In the genomic region with DNA sequence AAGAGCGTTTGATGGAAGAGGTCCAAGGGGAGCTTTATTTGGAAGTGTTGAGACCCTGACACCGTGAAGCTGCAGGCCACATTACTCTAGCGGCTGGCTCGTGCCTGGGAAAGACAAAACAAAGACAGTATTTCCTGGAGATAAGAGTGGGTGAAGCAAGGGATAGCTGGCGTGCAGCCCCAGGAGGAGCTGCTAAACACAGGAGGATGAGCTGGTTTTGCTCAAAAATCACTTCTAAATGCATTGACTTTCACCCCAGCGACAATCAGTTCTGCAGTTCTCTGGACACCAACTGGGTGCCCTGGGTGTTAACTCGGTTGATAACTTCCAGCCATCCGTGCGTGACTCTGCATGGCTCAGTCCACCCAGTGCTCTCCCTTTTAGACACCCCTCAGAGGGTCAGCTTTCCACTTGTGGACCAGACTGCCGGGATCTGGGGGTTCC, we compare ENCODE assay signal across 10 mouse cellular contexts.
DNase-seq lines count a peak whose midpoint lies in the region; TF ChIP-seq lines count a peak whose summit lies in the region.
"Had no signal": no experiment of that assay in that cellular context is flagged by ENCODE, and none has a peak within 500 bp of the region (broad histone marks: within the 10 kb centered on the region; RNA-seq: fewer than 3 reads in every experiment).

No protein-coding gene starts in this region.

- DNase-seq in cerebellum, postnatal 10 days: peak; percentile 32 to 38
- no peak for DNase-seq in cerebellum, adult 11 months
- peak; percentile 6 to 26 for DNase-seq in lung, adult 18-20 months
- DNase-seq in lung, adult 2 months: no peak
- peak; percentile 67 to 68 for DNase-seq in heart, postnatal 10 days
- peak; percentile 41 for DNase-seq in lung, postnatal 36 days
- DNase-seq in neural tube, embryonic 10.5 days (ENCODE audit: extremely low spot score, low spot score): no peak
- DNase-seq in spleen, postnatal 36 days (ENCODE audit: low spot score in 2 of 2): no peak

- TF ChIP-seq CTCF in lung, adult 2 months (IDR thresholded peaks at IDR 0.05; ENCODE audit: insufficient read depth, low read length): no peak

- intact Hi-C loops in heart, postnatal 10 days (cut with DNase I): no loop called here

- H3K4me3 ChIP-seq in lung, adult 2 months (replicated peaks; ENCODE audit: extremely low read depth, low read depth, low read length): no peak overlapping the region
- H3K4me3 ChIP-seq: liver, embryonic 15.5 days; neural tube, embryonic 13.5 days had no signal

- no peak for TF ChIP-seq POLR2A in lung, adult 2 months (IDR thresholded peaks at IDR 0.05; ENCODE audit: borderline replicate concordance, extremely low read depth, low read depth, low read length)

- WGBS in lung, adult 2 months: 37% methylated on average over 10 of the region's 10 CpGs

- H3K4me1 ChIP-seq in lung, adult 2 months (ENCODE audit: control insufficient read depth, insufficient read depth, low read length): no peaks in the 10 kb centered on the region
- H3K4me1 ChIP-seq: liver, embryonic 15.5 days had no signal

Comparison
In these comparisons a context has a peak if more than half of its experiments do, and no peak if none do; other contexts are left out.
1. DNase-seq: peak in cerebellum, postnatal 10 days (2 of 2), lung, adult 18-20 months (2 of 2), heart, postnatal 10 days (2 of 2) and lung, postnatal 36 days (single experiment); none in cerebellum, adult 11 months (single experiment), lung, adult 2 months (single experiment), neural tube, embryonic 10.5 days (single experiment) and spleen, postnatal 36 days (0 of 2).